Mouse (Mus musculus) stomach, embryonic 16.5 days (tissue): Measurements from ENCODE around the gene Sorcs2. TPM values are rescaled to one million over a fixed set of nuclear protein-coding genes. Genes with fewer than 3 reads are reported as not detected.

Experiments used
- ATAC-seq: fragments of 200-750 bp; cut with Nextera tagmentation; 2 replicates; pipeline ENCODE4 v1.8.0; 2017; ENCODE audit warnings: moderate number of reproducible peaks, moderate TSS enrichment; ENCODE audit not compliant: insufficient read depth, low FRiP score
- H3K27ac ChIP-seq: fragments of 300-500 bp; sonication (generic); 2 replicates; pipeline ENCODE4 v1.5.1; 2014; ENCODE audit warnings: low read length
- H3K27me3 ChIP-seq: fragments of 300-500 bp; sonication (generic); 2 replicates; pipeline ENCODE4 v1.6.1; 2014; ENCODE audit warnings: low read length, control low read depth, mixed read lengths; ENCODE audit not compliant: control insufficient read depth, insufficient read depth
- H3K36me3 ChIP-seq: fragments of 300-500 bp; sonication (generic); 2 replicates; pipeline ENCODE4 v1.6.1; 2014; ENCODE audit warnings: low read length; ENCODE audit not compliant: control insufficient read depth, insufficient read depth
- H3K4me1 ChIP-seq: fragments of 300-500 bp; sonication (generic); 2 replicates; pipeline ENCODE4 v1.6.1; 2014; ENCODE audit warnings: low read length, control low read depth, mixed read lengths; ENCODE audit not compliant: control insufficient read depth, insufficient read depth
- H3K4me2 ChIP-seq: fragments of 300-500 bp; sonication (generic); 2 replicates; pipeline ENCODE4 v1.6.1; 2014; ENCODE audit warnings: low read depth, low read length, mixed read lengths
- H3K4me3 ChIP-seq: fragments of 300-500 bp; sonication (generic); replicated peaks from 2 replicates; pipeline ENCODE4 v1.5.1; 2014; ENCODE audit warnings: mild to moderate bottlenecking, low read length
- H3K9ac ChIP-seq: fragments of 300-500 bp; sonication (generic); 2 replicates; pipeline ENCODE4 v1.6.1; 2014; ENCODE audit warnings: low read length
- H3K9me3 ChIP-seq: fragments of 300-500 bp; sonication (generic); replicated peaks from 2 replicates; pipeline ENCODE4 v1.6.1; 2016; ENCODE audit warnings: low read length, control low read depth; ENCODE audit not compliant: control insufficient read depth
- WGBS: fragments of 180-500 bp; shearing (Covaris S2); extraction: QIAGEN DNeasy Blood & Tissue Kit; methylation state at CpG from one replicate; pipeline ENCODE4 v1.1.7; 2014; 5-methylcytosine and 5-hydroxymethylcytosine counted together
- polyA plus RNA-seq: library from polyadenylated mRNA; unstranded; fragments of >200 nt; fragmentation: Nextera tagmentation; extraction: Ambion mirVana; gene quantifications from 2 replicates; pipeline ENCODE4 v1.2.1, GENCODE M21; 2015

Gene Sorcs2
- polyA plus RNA-seq, 1 experiment from 2014 or later, result 11.8 TPM

GRCm38 (mm10) chr5:36179708-36180107 is 218.2 kb downstream of the Sorcs2 start:
- Histone ChIP-seq H3K9me3 (no peaks in the 10 kb centered on the region), H3K4me2 (no peak overlapping the region), H3K4me1 (no peaks in the 10 kb centered on the region), H3K27me3 (no peaks in the 10 kb centered on the region), H3K9ac (no peak overlapping the region), H3K27ac (no peak overlapping the region), H3K36me3 (no peaks in the 10 kb centered on the region), H3K4me3 (no peak overlapping the region)
- no peak for ATAC-seq
- 77% methylated on average over 5 of the region's 5 CpGs for WGBS

GRCm38 (mm10) chr5:36178785-36179184 is 219.2 kb downstream of the Sorcs2 start:
- Histone ChIP-seq H3K4me2 (no peak overlapping the region), H3K4me1 (no peaks in the 10 kb centered on the region), H3K9me3 (no peaks in the 10 kb centered on the region), H3K27me3 (no peaks in the 10 kb centered on the region), H3K36me3 (no peaks in the 10 kb centered on the region), H3K27ac (no peak overlapping the region), H3K4me3 (no peak overlapping the region), H3K9ac (no peak overlapping the region)
- no peak for ATAC-seq
- WGBS, result 86% methylated on average over 3 of the region's 3 CpGs

GRCm38 (mm10) chr5:36178215-36178614 is 219.7 kb downstream of the Sorcs2 start:
- 37% methylated on average over 7 of the region's 7 CpGs for WGBS
- no peaks in the 10 kb centered on the region for H3K36me3 ChIP-seq

GRCm38 (mm10) chr5:36176873-36177272 is 221.1 kb downstream of the Sorcs2 start:
- Histone ChIP-seq H3K36me3 (no peaks in the 10 kb centered on the region), H3K27ac (no peak overlapping the region)
- WGBS, result 91% methylated on average over 4 of the region's 4 CpGs

More at GRCm38 (mm10) chr5:36178215-36178614, 219.7 kb downstream of the Sorcs2 start:
- H3K4me3 ChIP-seq, result no peak overlapping the region
- ATAC-seq, result no peak
- H3K9ac ChIP-seq, result no peak overlapping the region
- H3K27me3 ChIP-seq, result no peaks in the 10 kb centered on the region
- no peak overlapping the region for H3K4me2 ChIP-seq
- no peaks in the 10 kb centered on the region for H3K9me3 ChIP-seq
- H3K4me1 ChIP-seq, result no peaks in the 10 kb centered on the region
- no peak overlapping the region for H3K27ac ChIP-seq

GRCm38 (mm10) chr5:36176409-36176808 is 221.5 kb downstream of the Sorcs2 start:
- Histone ChIP-seq H3K27me3 (no peaks in the 10 kb centered on the region), H3K9ac (no peak overlapping the region)

More at GRCm38 (mm10) chr5:36176873-36177272, 221.1 kb downstream of the Sorcs2 start:
- Histone ChIP-seq H3K9ac (no peak overlapping the region), H3K27me3 (no peaks in the 10 kb centered on the region), H3K4me3 (no peak overlapping the region), H3K4me1 (no peaks in the 10 kb centered on the region), H3K9me3 (no peaks in the 10 kb centered on the region), H3K4me2 (no peak overlapping the region)
- ATAC-seq, result no peak

DNA sequence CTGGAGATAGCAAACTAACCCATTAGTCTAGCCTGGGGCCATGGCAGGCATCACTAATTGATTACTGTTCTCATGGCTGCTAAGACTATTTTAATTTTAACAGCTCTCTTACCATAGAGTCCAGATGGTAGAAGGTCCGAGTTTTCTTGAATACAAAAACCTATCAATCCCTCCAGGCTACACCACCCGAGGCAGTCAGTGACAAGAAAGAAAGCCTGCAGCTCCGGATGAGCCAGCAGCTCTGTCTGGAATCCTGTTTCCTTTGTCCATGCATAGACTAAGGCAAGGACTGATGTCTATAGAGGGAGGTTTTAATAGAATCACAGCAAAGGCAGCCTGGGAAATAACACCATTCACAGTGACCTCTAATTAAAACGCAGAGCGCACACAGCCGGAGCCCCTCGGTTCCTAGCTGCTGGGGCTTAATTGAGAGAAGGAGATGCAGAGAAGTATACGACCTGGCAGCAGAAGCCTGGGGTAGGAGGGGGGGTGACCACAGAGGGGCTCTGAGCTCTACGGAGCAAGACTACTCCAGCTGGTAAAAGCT is 223.3 kb downstream of the Sorcs2 start:
- no peaks in the 10 kb centered on the region for H3K4me1 ChIP-seq
- no peaks in the 10 kb centered on the region for H3K27me3 ChIP-seq
- H3K9me3 ChIP-seq, result no peaks in the 10 kb centered on the region
- no peak for ATAC-seq
- no peak overlapping the region for H3K27ac ChIP-seq
- no peak overlapping the region for H3K4me2 ChIP-seq
- no peaks in the 10 kb centered on the region for H3K36me3 ChIP-seq
- H3K9ac ChIP-seq, result no peak overlapping the region
- WGBS, result 55% methylated on average over 9 of the region's 9 CpGs
- H3K4me3 ChIP-seq, result no peak overlapping the region

More at GRCm38 (mm10) chr5:36176409-36176808, 221.5 kb downstream of the Sorcs2 start:
- 78% methylated on average over 11 of the region's 11 CpGs for WGBS
- H3K4me2 ChIP-seq, result no peak overlapping the region
- H3K4me3 ChIP-seq, result no peak overlapping the region
- ATAC-seq, result no peak
- H3K36me3 ChIP-seq, result no peaks in the 10 kb centered on the region
- no peak overlapping the region for H3K27ac ChIP-seq
- no peaks in the 10 kb centered on the region for H3K9me3 ChIP-seq
- H3K4me1 ChIP-seq, result no peaks in the 10 kb centered on the region

- Histone ChIP-seq H3K4me3 (no peak overlapping the region), H3K9me3 (no peaks in the 10 kb centered on the region), H3K4me1 (no peaks in the 10 kb centered on the region), H3K36me3 (no peaks in the 10 kb centered on the region), H3K27ac (no peak overlapping the region), H3K9ac (no peak overlapping the region), H3K4me2 (no peak overlapping the region), H3K27me3 (no peaks in the 10 kb centered on the region)
- no peak for ATAC-seq
- 63% methylated on average over 14 of the region's 14 CpGs for WGBS
These were observed 228.8 kb downstream of the Sorcs2 start for GRCm38 (mm10) chr5:36168963-36169650.

DNA sequence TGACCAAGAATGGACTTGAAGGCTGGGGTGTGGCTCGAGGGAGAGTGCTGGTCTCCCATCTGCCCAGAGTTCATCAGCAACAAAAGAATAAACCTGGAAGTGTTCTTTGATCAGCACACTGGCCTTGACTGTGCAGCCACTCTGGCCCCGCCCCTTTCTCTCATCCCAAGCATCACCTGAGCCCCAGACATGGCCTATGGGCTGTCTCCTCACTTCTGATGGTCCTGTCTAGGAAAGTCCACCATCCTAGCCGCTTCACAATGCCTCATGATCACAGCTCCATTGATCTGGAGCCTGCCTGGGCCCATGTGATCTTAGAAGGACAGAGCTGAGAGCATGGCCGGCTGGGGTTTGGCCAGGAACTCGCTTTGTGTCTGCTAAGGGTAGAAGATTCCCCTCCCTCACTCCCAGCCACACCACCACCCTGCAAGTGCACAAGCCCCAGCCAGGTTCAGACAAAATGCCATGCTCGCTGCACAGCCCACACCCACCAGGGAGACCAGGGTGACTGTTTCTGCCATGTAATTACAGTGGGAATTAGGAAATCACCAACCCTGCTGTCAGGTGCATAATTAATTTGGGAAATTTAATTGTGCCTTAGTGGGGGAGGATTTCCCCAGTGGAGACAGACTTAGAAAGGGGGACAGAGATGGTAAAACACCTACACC is 231.5 kb downstream of the Sorcs2 start:
- Histone ChIP-seq H3K4me3 (no peak overlapping the region), H3K4me1 (no peaks in the 10 kb centered on the region), H3K36me3 (no peaks in the 10 kb centered on the region), H3K27me3 (no peaks in the 10 kb centered on the region), H3K4me2 (no peak overlapping the region), H3K9ac (no peak overlapping the region), H3K9me3 (no peaks in the 10 kb centered on the region), H3K27ac (no peak overlapping the region)
- 76% methylated on average over 6 of the region's 6 CpGs for WGBS
- no peak for ATAC-seq
